Comparison of ENCODE assay signal across 28 mouse cellular contexts in genomic region chr12:100297961-100298360, GRCm38 (mm10).
"Had no signal": no experiment of that assay in that cellular context is flagged by ENCODE, and none has a peak within 500 bp of the region (broad histone marks: within the 10 kb centered on the region; RNA-seq: fewer than 3 reads in every experiment).

No protein-coding gene starts in this region.

- H3K27me3 ChIP-seq: heart, embryonic 13.5 days; heart, embryonic 15.5 days; hindbrain, embryonic 12.5 days; intestine, embryonic 15.5 days; kidney, embryonic 15.5 days; limb, embryonic 12.5 days; liver, embryonic 13.5 days; liver, embryonic 15.5 days had no signal

- H3K4me2 ChIP-seq: heart, embryonic 11.5 days; heart, embryonic 13.5 days; heart, embryonic 15.5 days; hindbrain, embryonic 12.5 days; hindbrain, embryonic 14.5 days; intestine, embryonic 15.5 days; kidney, embryonic 15.5 days; limb, embryonic 12.5 days; liver, embryonic 11.5 days; liver, embryonic 13.5 days; liver, embryonic 15.5 days had no signal

- ATAC-seq: forebrain, embryonic 16.5 days; inflammation-experienced regulatory T-cells, adult 6 months; intestine, embryonic 15.5 days; intestine, postnatal 0 days; liver, postnatal 0 days had no signal

- H3K27ac ChIP-seq: heart, embryonic 13.5 days; hindbrain, embryonic 12.5 days; hindbrain, embryonic 14.5 days; kidney, embryonic 15.5 days; limb, embryonic 10.5 days; limb, embryonic 12.5 days; liver, embryonic 13.5 days; liver, embryonic 15.5 days had no signal

- H3K9ac ChIP-seq: heart, embryonic 13.5 days; heart, embryonic 15.5 days; hindbrain, embryonic 12.5 days; hindbrain, embryonic 14.5 days; intestine, embryonic 15.5 days; kidney, embryonic 15.5 days; limb, embryonic 12.5 days; liver, embryonic 13.5 days; liver, embryonic 15.5 days; liver, postnatal 0 days had no signal

- H3K9me3 ChIP-seq: heart, embryonic 15.5 days; intestine, embryonic 15.5 days; kidney, embryonic 15.5 days; limb, embryonic 10.5 days; limb, embryonic 12.5 days; liver, embryonic 13.5 days; liver, embryonic 15.5 days had no signal

- H3K4me3 ChIP-seq: gastrocnemius, adult 2 months; heart, adult 2 months; heart, embryonic 13.5 days; heart, embryonic 15.5 days; hindbrain, embryonic 12.5 days; intestine, embryonic 15.5 days; kidney, embryonic 15.5 days; limb, embryonic 10.5 days; limb, embryonic 12.5 days; liver, embryonic 13.5 days; liver, embryonic 15.5 days had no signal

- H3K4me1 ChIP-seq: hindbrain, embryonic 12.5 days; limb, embryonic 12.5 days; liver, embryonic 13.5 days; liver, embryonic 15.5 days had no signal

- H3K36me3 ChIP-seq: intestine, embryonic 15.5 days; liver, embryonic 13.5 days; liver, embryonic 15.5 days had no signal

- DNase-seq: gastrocnemius, adult 2 months; gastrocnemius, postnatal 10 days; gastrocnemius, postnatal 25 days; heart, adult 2 months; heart, postnatal 4 days; kidney, adult 18-20 months; kidney, adult 9 months; kidney, postnatal 10 days; kidney, postnatal 25 days; kidney, postnatal 4 days; layer of hippocampus, adult 9-11 months; liver; liver, embryonic 13.5 days; liver, postnatal 0 days had no signal
